Mouse (Mus musculus) layer of hippocampus, postnatal 25 days (tissue): ENCODE data around the gene Epha6. TPM values are rescaled to one million over a fixed set of nuclear protein-coding genes. Genes with fewer than 3 reads are reported as not detected.

Experiments used
- DNase-seq, 2 experiments: peaks; one replicate each; pipeline ENCODE4 v3.0.0; 2022; ENCODE audit warnings: mixed read lengths in 2 of 2, low spot score in 1 of 2; ENCODE audit errors: extremely low spot score in 1 of 2
- microRNA-seq, 2 experiments: library from miRNA; unstranded; fragments of <30 nt; microRNA quantifications; one replicate each; pipeline ENCODE4 v1.2.0; 2021
- total RNA-seq, 2 experiments: library from RNA; stranded (reverse); gene quantifications; 2 replicates each; pipeline ENCODE4 v1.2.3; 2021

The Epha6 gene
- total RNA-seq, 2 experiments from 2014 or later, result 164 to 228 TPM

- no peak for DNase-seq
Measured at GRCm38 (mm10) chr16:59689120-59689519, 916.2 kb downstream of the Epha6 start.

- no peak for DNase-seq
Measured at GRCm38 (mm10) chr16:59685135-59685534, 920.2 kb downstream of the Epha6 start.

- DNase-seq, result peak; percentile 58 to 79
Measured at GRCm38 (mm10) chr16:59683434-59683833, 921.9 kb downstream of the Epha6 start.

- DNase-seq, result no peak
Measured at GRCm38 (mm10) chr16:59682216-59682891, 923.0 kb downstream of the Epha6 start.

GRCm38 (mm10) chr16:59666938-59667337 lies 938.4 kb downstream of the Epha6 start:
- no peak for DNase-seq

GRCm38 (mm10) chr16:59643766-59644165 lies 961.6 kb downstream of the Epha6 start:
- no peak for DNase-seq

GRCm38 (mm10) chr16:59639985-59640384 lies 965.3 kb downstream of the Epha6 start:
- no peak for DNase-seq

- peak; percentile 90 to 91 for DNase-seq
Measured at GRCm38 (mm10) chr16:59639102-59639691, 966.1 kb downstream of the Epha6 start, which contains the start of gene Arl6. TSS of gene Arl6 (minus strand) at chr16:59639391.

- no peak for DNase-seq
Measured at GRCm38 (mm10) chr16:59634598-59634997, 970.7 kb downstream of the Epha6 start.

- no peak for DNase-seq
Measured at GRCm38 (mm10) chr16:59621554-59621953, 983.8 kb downstream of the Epha6 start.

- DNase-seq, result no peak
Measured at GRCm38 (mm10) chr16:59617167-59617566, 988.2 kb downstream of the Epha6 start.

- DNase-seq, result no peak
Measured at GRCm38 (mm10) chr16:59615675-59616074, 989.7 kb downstream of the Epha6 start.

- no peak for DNase-seq
Measured at GRCm38 (mm10) chr16:59610750-59611149, 994.6 kb downstream of the Epha6 start.

- DNase-seq, result no peak
Measured at GRCm38 (mm10) chr16:59604078-59604781, 1001.1 kb downstream of the Epha6 start.

Small RNAs within 50 kb of the gene (microRNA-seq; reads per million reads assigned to microRNA genes)
- gene Gm24755, result 0 reads per million in 2 experiments
